Mouse (Mus musculus): ENCODE measurements around the gene Upk3b. TPM values are rescaled to one million over a fixed set of nuclear protein-coding genes. Genes with fewer than 3 reads are reported as not detected.

Gene Upk3b
- polyA plus RNA-seq, 1 experiment, result 0.01 TPM

- no peaks in the 10 kb centered on the region for H3K79me2 ChIP-seq (ENCODE audit: control insufficient read depth, insufficient read depth)
- H3ac ChIP-seq (ENCODE audit: control insufficient read depth, insufficient read length, low read depth), result peak overlapping the region; percentile 13
- no peaks in the 10 kb centered on the region for H3K27me3 ChIP-seq (ENCODE audit: control insufficient read depth, insufficient read depth, insufficient read length)
- no peak for TF ChIP-seq CTCF (IDR thresholded peaks at IDR 0.05; ENCODE audit: control insufficient read depth, insufficient read depth, insufficient read length)
- TF ChIP-seq FOSL1 (IDR thresholded peaks at IDR 0.05; ENCODE audit: insufficient read depth, low read length, poor library complexity, severe bottlenecking), result no peak
- no peak for TF ChIP-seq CEBPB (IDR thresholded peaks at IDR 0.05; ENCODE audit: low read depth)
- TF ChIP-seq USF1 (IDR thresholded peaks at IDR 0.05; ENCODE audit: low read depth), result no peak
- TF ChIP-seq MAX (IDR thresholded peaks at IDR 0.05), result no peak
- no peak for TF ChIP-seq MYOD1 (IDR thresholded peaks at IDR 0.05; ENCODE audit: control insufficient read depth, insufficient read length, low read depth)
- no peak for TF ChIP-seq MYOG (IDR thresholded peaks at IDR 0.05; ENCODE audit: control insufficient read depth, extremely low read depth, insufficient read length)
- peaks cover 27% of the 10 kb centered on the region for H3K36me3 ChIP-seq (ENCODE audit: control insufficient read depth, insufficient read depth)
- H3K79me3 ChIP-seq (ENCODE audit: low read depth), result peaks cover 2% of the 10 kb centered on the region
- no peak overlapping the region for H3K4me3 ChIP-seq (ENCODE audit: insufficient read depth, poor library complexity, severe bottlenecking)
Measured at GRCm38 (mm10) chr5:136014877-136015276, 23.4 kb upstream of the Upk3b start.

DNA sequence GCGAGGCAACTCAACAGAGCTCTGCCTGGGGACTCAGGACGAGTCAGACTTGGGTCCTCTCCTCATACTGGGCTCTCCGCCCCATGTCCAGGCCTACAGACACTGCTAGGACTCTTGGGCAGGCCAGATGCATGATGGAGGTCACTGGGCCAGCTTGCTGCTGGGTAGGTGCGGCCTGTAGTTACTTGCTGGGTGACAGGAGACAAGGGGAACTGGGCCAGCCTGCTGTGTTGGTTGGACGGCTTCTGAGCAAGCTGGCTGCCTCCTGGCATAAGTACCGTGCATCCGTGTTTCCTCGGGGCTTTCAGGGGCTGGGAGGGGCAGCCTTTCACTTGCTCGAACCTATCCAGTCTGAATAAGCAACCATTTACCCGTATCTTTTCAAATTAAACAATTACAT, 22.7 kb upstream of the Upk3b start:
- no peaks in the 10 kb centered on the region for H3K27me3 ChIP-seq (ENCODE audit: control insufficient read depth, insufficient read depth, insufficient read length)
- H3K4me3 ChIP-seq (ENCODE audit: insufficient read depth, poor library complexity, severe bottlenecking), result no peak overlapping the region
- peaks cover 2% of the 10 kb centered on the region for H3K79me3 ChIP-seq (ENCODE audit: low read depth)
- no peaks in the 10 kb centered on the region for H3K79me2 ChIP-seq (ENCODE audit: control insufficient read depth, insufficient read depth)
- no peak for TF ChIP-seq MAX (IDR thresholded peaks at IDR 0.05)
- no peak for TF ChIP-seq MYOD1 (IDR thresholded peaks at IDR 0.05; ENCODE audit: control insufficient read depth, insufficient read length, low read depth)
- peaks cover 20% of the 10 kb centered on the region for H3K36me3 ChIP-seq (ENCODE audit: control insufficient read depth, insufficient read depth)
- no peak overlapping the region for H3ac ChIP-seq (ENCODE audit: control insufficient read depth, insufficient read length, low read depth)

DNA sequence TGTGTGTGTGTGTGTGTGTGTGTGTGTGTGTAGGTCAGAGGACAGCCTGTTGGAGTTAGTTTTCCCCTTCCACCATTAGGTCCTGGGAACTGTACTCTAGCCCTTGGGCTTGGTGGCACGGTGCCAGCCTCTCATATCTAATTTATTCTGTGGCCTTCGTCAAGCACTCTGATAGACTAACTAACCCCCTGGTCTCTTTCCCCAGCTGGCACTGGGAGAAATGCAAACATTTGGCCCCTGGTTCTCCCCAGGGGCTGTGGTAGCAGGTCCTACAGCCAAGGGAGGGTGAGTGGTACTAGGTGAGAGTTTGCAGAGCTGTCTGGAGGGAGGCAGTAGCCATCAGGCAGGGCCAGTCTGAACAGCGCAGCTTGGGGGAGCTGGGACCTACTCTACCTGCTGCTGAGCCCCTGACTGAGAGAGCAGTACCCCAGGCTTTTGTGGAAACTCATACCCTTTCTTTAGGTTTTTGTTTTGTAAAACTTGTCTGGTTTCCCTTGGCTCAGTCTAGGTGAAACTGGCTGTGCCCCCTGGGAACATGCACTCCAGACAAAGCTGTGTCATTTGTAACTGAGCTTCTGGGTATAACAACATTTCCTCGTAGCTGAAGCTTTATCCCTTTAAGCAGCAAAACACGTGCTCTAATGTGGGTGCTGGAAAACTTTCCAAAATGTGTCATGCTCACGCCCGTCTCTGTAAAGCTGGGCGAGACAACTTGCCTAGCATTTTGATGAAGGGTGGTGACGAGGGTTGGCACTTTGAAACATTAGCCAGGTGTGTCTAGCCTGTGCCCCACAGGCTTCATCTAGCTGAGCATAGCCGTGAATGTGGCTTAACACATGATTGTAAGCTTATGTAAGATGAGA, 22.1 kb upstream of the Upk3b start:
- Histone ChIP-seq H3K79me2 (ENCODE audit: control insufficient read depth, insufficient read depth) (no peaks in the 10 kb centered on the region), H3K4me3 (ENCODE audit: insufficient read depth, poor library complexity, severe bottlenecking) (no peak overlapping the region), H3K36me3 (ENCODE audit: control insufficient read depth, insufficient read depth) (peaks cover 16% of the 10 kb centered on the region), H3ac (ENCODE audit: control insufficient read depth, insufficient read length, low read depth) (no peak overlapping the region), H3K79me3 (ENCODE audit: low read depth) (peaks cover 2% of the 10 kb centered on the region), H3K27me3 (ENCODE audit: control insufficient read depth, insufficient read depth, insufficient read length) (no peaks in the 10 kb centered on the region)
- TF ChIP-seq CTCF (IDR thresholded peaks at IDR 0.05; ENCODE audit: control insufficient read depth, insufficient read depth, insufficient read length) (no peak), MYOG (IDR thresholded peaks at IDR 0.05; ENCODE audit: control insufficient read depth, extremely low read depth, insufficient read length) (no peak), CEBPB (IDR thresholded peaks at IDR 0.05; ENCODE audit: low read depth) (no peak), MAX (IDR thresholded peaks at IDR 0.05) (peak; percentile 34), USF1 (IDR thresholded peaks at IDR 0.05; ENCODE audit: low read depth) (peak; percentile 49)

DNA sequence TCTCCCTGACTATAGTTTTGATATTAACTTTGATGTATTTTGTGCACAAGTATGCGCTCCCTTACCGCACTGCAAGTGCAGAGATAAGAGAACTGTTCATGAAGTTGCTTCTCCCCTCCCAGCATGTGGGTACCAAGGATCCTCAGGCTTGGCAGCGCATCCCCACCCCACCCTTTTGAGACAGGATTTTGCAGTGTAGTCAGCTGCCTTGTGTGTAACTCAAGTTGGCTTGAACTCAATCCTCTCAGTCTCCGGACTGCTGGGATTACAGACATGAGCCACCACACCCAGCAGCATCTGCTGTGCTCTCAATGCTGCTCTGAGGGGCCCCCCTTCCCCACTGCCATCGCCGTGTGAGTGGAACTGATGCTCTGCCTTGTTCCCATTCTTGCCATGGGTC, 21.0 kb upstream of the Upk3b start:
- H3K4me3 ChIP-seq (ENCODE audit: insufficient read depth, poor library complexity, severe bottlenecking), result no peak overlapping the region
- TF ChIP-seq MYOG (IDR thresholded peaks at IDR 0.05; ENCODE audit: control insufficient read depth, extremely low read depth, insufficient read length) (no peak), MAX (IDR thresholded peaks at IDR 0.05) (no peak), CEBPB (IDR thresholded peaks at IDR 0.05; ENCODE audit: low read depth) (no peak), FOSL1 (IDR thresholded peaks at IDR 0.05; ENCODE audit: insufficient read depth, low read length, poor library complexity, severe bottlenecking) (no peak), CTCF (IDR thresholded peaks at IDR 0.05; ENCODE audit: control insufficient read depth, insufficient read depth, insufficient read length) (no peak)
- no peak overlapping the region for H3ac ChIP-seq (ENCODE audit: control insufficient read depth, insufficient read length, low read depth)
- no peaks in the 10 kb centered on the region for H3K27me3 ChIP-seq (ENCODE audit: control insufficient read depth, insufficient read depth, insufficient read length)
- H3K36me3 ChIP-seq (ENCODE audit: control insufficient read depth, insufficient read depth), result peaks cover 6% of the 10 kb centered on the region
- no peaks in the 10 kb centered on the region for H3K79me2 ChIP-seq (ENCODE audit: control insufficient read depth, insufficient read depth)
- H3K79me3 ChIP-seq (ENCODE audit: low read depth), result peaks cover 2% of the 10 kb centered on the region

- Histone ChIP-seq H3K36me3 (ENCODE audit: control insufficient read depth, insufficient read depth) (peaks cover 2% of the 10 kb centered on the region), H3ac (ENCODE audit: control insufficient read depth, insufficient read length, low read depth) (no peak overlapping the region), H3K79me3 (ENCODE audit: low read depth) (peaks cover 2% of the 10 kb centered on the region), H3K79me2 (ENCODE audit: control insufficient read depth, insufficient read depth) (no peaks in the 10 kb centered on the region), H3K27me3 (ENCODE audit: control insufficient read depth, insufficient read depth, insufficient read length) (no peaks in the 10 kb centered on the region), H3K4me3 (ENCODE audit: insufficient read depth, poor library complexity, severe bottlenecking) (no peak overlapping the region)
- TF ChIP-seq MYOD1 (IDR thresholded peaks at IDR 0.05; ENCODE audit: control insufficient read depth, insufficient read length, low read depth), result no peak
- no peak for TF ChIP-seq MAX (IDR thresholded peaks at IDR 0.05)
- no peak for TF ChIP-seq MYOG (IDR thresholded peaks at IDR 0.05; ENCODE audit: control insufficient read depth, extremely low read depth, insufficient read length)
- TF ChIP-seq FOSL1 (IDR thresholded peaks at IDR 0.05; ENCODE audit: insufficient read depth, low read length, poor library complexity, severe bottlenecking), result no peak
- TF ChIP-seq USF1 (IDR thresholded peaks at IDR 0.05; ENCODE audit: low read depth), result no peak
- TF ChIP-seq CTCF (IDR thresholded peaks at IDR 0.05; ENCODE audit: control insufficient read depth, insufficient read depth, insufficient read length), result no peak
- no peak for TF ChIP-seq CEBPB (IDR thresholded peaks at IDR 0.05; ENCODE audit: low read depth)
Measured at GRCm38 (mm10) chr5:136018726-136019125, 19.6 kb upstream of the Upk3b start.

DNA sequence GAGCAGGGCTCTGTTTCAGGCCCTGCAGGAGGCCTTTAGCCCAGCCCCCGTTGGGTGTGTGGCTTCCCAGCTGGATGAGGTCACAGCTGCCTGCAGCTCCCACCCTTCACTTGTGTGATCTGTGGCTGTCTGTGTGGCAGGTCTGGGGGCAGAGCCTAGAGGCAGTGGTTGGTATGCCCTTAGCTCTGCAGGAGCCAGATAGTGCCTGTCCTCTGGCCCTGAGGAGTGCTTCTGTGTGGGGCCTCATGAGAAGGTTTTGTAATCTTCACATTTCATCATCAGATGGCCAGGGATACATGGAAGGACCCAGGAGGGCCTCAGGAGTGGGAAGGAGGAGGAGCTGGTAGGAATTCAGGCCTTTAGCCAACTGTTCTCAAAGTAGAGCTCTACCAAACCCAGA, 18.4 kb upstream of the Upk3b start:
- peaks cover 2% of the 10 kb centered on the region for H3K79me3 ChIP-seq (ENCODE audit: low read depth)
- H3K27me3 ChIP-seq (ENCODE audit: control insufficient read depth, insufficient read depth, insufficient read length), result no peaks in the 10 kb centered on the region
- TF ChIP-seq CEBPB (IDR thresholded peaks at IDR 0.05; ENCODE audit: low read depth) (no peak), USF1 (IDR thresholded peaks at IDR 0.05; ENCODE audit: low read depth) (no peak), MYOD1 (IDR thresholded peaks at IDR 0.05; ENCODE audit: control insufficient read depth, insufficient read length, low read depth) (no peak), MAX (IDR thresholded peaks at IDR 0.05) (no peak)
- H3K4me3 ChIP-seq (ENCODE audit: insufficient read depth, poor library complexity, severe bottlenecking), result no peak overlapping the region
- H3K36me3 ChIP-seq (ENCODE audit: control insufficient read depth, insufficient read depth), result peaks cover 2% of the 10 kb centered on the region
- H3K79me2 ChIP-seq (ENCODE audit: control insufficient read depth, insufficient read depth), result no peaks in the 10 kb centered on the region
- no peak overlapping the region for H3ac ChIP-seq (ENCODE audit: control insufficient read depth, insufficient read length, low read depth)

Data from C2C12 (cell line).